In genomic region chr7:79312246-79312645, GRCm38 (mm10) we compare ENCODE assay signal across 9 mouse cellular contexts. TPM values are rescaled to one million over a fixed set of nuclear protein-coding genes. Genes with fewer than 3 reads are reported as not detected.
DNase-seq lines count a peak whose midpoint lies in the region; ATAC-seq and TF ChIP-seq lines count a peak whose summit lies in the region.
"Had no signal": no experiment of that assay in that cellular context is flagged by ENCODE, and none has a peak within 500 bp of the region (broad histone marks: within the 10 kb centered on the region; RNA-seq: fewer than 3 reads in every experiment).

No protein-coding gene starts in this region.

- no peak for ATAC-seq in embryonic facial prominence, embryonic 15.5 days (ENCODE audit: insufficient number of reproducible peaks, low FRiP score, low TSS enrichment, low read depth)
- no peak for ATAC-seq in intestine, embryonic 16.5 days
- ATAC-seq in neural tube, embryonic 13.5 days (ENCODE audit: low read depth): no peak
- no peak for ATAC-seq in activated CD4-positive, CD25-positive, alpha-beta regulatory T cell, adult 4 months

- H3K9ac ChIP-seq in embryonic facial prominence, embryonic 15.5 days: no peak overlapping the region
- H3K9ac ChIP-seq in intestine, embryonic 16.5 days (ENCODE audit: low read depth, low read length): peak overlapping the region; percentile 38
- H3K9ac ChIP-seq in neural tube, embryonic 13.5 days: 0 out of 2 replicates have a peak overlapping the region, but pooled peaks have one; percentile 23

- 32% methylated on average over 8 of the region's 8 CpGs for WGBS in embryonic facial prominence, embryonic 15.5 days
- WGBS in intestine, embryonic 16.5 days: 61% methylated on average over 8 of the region's 8 CpGs
- 65% methylated on average over 8 of the region's 8 CpGs for WGBS in neural tube, embryonic 13.5 days

- H3K27me3 ChIP-seq in embryonic facial prominence, embryonic 15.5 days: no peaks in the 10 kb centered on the region
- H3K27me3 ChIP-seq in intestine, embryonic 16.5 days (replicated peaks; ENCODE audit: control insufficient read depth, insufficient read depth, low read length): no peaks in the 10 kb centered on the region
- no peaks in the 10 kb centered on the region for H3K27me3 ChIP-seq in neural tube, embryonic 13.5 days

- no peaks in the 10 kb centered on the region for H3K9me3 ChIP-seq in embryonic facial prominence, embryonic 15.5 days (replicated peaks)
- H3K9me3 ChIP-seq in intestine, embryonic 16.5 days (ENCODE audit: control insufficient read depth, low read length): no peaks in the 10 kb centered on the region
- no peaks in the 10 kb centered on the region for H3K9me3 ChIP-seq in neural tube, embryonic 13.5 days

- H3K4me1 ChIP-seq in embryonic facial prominence, embryonic 15.5 days: peaks cover 78% of the 10 kb centered on the region
- peaks cover 61% of the 10 kb centered on the region for H3K4me1 ChIP-seq in intestine, embryonic 16.5 days (ENCODE audit: control insufficient read depth, insufficient read depth, low read length)
- H3K4me1 ChIP-seq in neural tube, embryonic 13.5 days (replicated peaks): peaks cover 93% of the 10 kb centered on the region

- no peak overlapping the region for H3K4me3 ChIP-seq in layer of hippocampus, adult 2 months
- no peak overlapping the region for H3K4me3 ChIP-seq in embryonic facial prominence, embryonic 15.5 days (replicated peaks)
- H3K4me3 ChIP-seq in intestine, embryonic 16.5 days (ENCODE audit: low read length): no peak overlapping the region
- H3K4me3 ChIP-seq in neural tube, embryonic 13.5 days: no peak overlapping the region
- H3K4me3 ChIP-seq: erythroblast, embryonic 14.5 days had no signal

- H3K36me3 ChIP-seq in embryonic facial prominence, embryonic 15.5 days: no peaks in the 10 kb centered on the region
- H3K36me3 ChIP-seq in intestine, embryonic 16.5 days (ENCODE audit: control insufficient read depth, insufficient read depth, low read length): no peaks in the 10 kb centered on the region
- no peaks in the 10 kb centered on the region for H3K36me3 ChIP-seq in neural tube, embryonic 13.5 days

- H3K4me2 ChIP-seq in embryonic facial prominence, embryonic 15.5 days (replicated peaks): peak overlapping the region; percentile 12
- H3K4me2 ChIP-seq in intestine, embryonic 16.5 days (ENCODE audit: low read depth, low read length): no peak overlapping the region
- no peak overlapping the region for H3K4me2 ChIP-seq in neural tube, embryonic 13.5 days

- H3K27ac ChIP-seq in layer of hippocampus, adult 2 months: peak overlapping the region; percentile 82
- H3K27ac ChIP-seq in embryonic facial prominence, embryonic 15.5 days (replicated peaks): peak overlapping the region; percentile 93
- H3K27ac ChIP-seq in intestine, embryonic 16.5 days (ENCODE audit: low read length): peak overlapping the region; percentile 58
- H3K27ac ChIP-seq in neural tube, embryonic 13.5 days (replicated peaks): peak overlapping the region; percentile 80

- TF ChIP-seq CTCF in layer of hippocampus, adult 2 months (conservative IDR thresholded peaks at IDR 0.05): no peak

- no peak for DNase-seq in layer of hippocampus, adult 2 months (ENCODE audit: low spot score in 2 of 2)
- no peak for DNase-seq in layer of hippocampus, postnatal 25 days (ENCODE audit: extremely low spot score in 1 of 2, low spot score in 1 of 2)
- no peak for DNase-seq in ovary, adult 18-20 months (ENCODE audit: low spot score)
- DNase-seq in thymus, postnatal 10 days (ENCODE audit: low spot score in 2 of 2): no peak

RNA-seq across cellular contexts. Expression of gene Abhd2, which starts 39.2 kb away (rescaled TPM):
- total RNA-seq in layer of hippocampus, adult 2 months (2021): 10 to 100 TPM; 69.6 to 70.8 TPM
- total RNA-seq in layer of hippocampus, postnatal 25 days (2021): 10 to 100 TPM; 67.1 to 83.8 TPM
- 12.8 and 13.6 TPM in 2 replicates for polyA plus RNA-seq in embryonic facial prominence, embryonic 15.5 days (2015; fragmentation: Nextera tagmentation; extraction: Ambion mirVana)
- 11.5 and 15.1 TPM in 2 replicates for polyA plus RNA-seq in intestine, embryonic 16.5 days (2015; fragmentation: Nextera tagmentation; extraction: Ambion mirVana)
- 15.7 and 16.7 TPM in 2 replicates for polyA plus RNA-seq in neural tube, embryonic 13.5 days (2015; fragmentation: Nextera tagmentation; extraction: Ambion mirVana)
- 10 to 100 TPM; 16.9 to 27.7 TPM for polyA plus RNA-seq in activated CD4-positive, CD25-positive, alpha-beta regulatory T cell, adult 4 months (2017; shearing (Covaris generic))
